9 mouse cellular contexts compared by ENCODE assay signal in genomic region chr1:127107485-127107884, GRCm38 (mm10).
DNase-seq lines count a peak whose midpoint lies in the region; ATAC-seq lines count a peak whose summit lies in the region.
"Had no signal": no experiment of that assay in that cellular context is flagged by ENCODE, and none has a peak within 500 bp of the region (broad histone marks: within the 10 kb centered on the region; RNA-seq: fewer than 3 reads in every experiment).

No protein-coding gene starts in this region.

- no peaks in the 10 kb centered on the region for H3K9me3 ChIP-seq in neural tube, embryonic 15.5 days (replicated peaks)
- no peaks in the 10 kb centered on the region for H3K9me3 ChIP-seq in intestine, embryonic 16.5 days (ENCODE audit: control insufficient read depth, low read length)
- H3K9me3 ChIP-seq in kidney, embryonic 16.5 days (ENCODE audit: low read length): no peaks in the 10 kb centered on the region
- H3K9me3 ChIP-seq: lung, embryonic 15.5 days had no signal

- H3K4me3 ChIP-seq in neural tube, embryonic 15.5 days (replicated peaks): no peak overlapping the region
- H3K4me3 ChIP-seq in intestine, embryonic 16.5 days (ENCODE audit: low read length): no peak overlapping the region
- H3K4me3 ChIP-seq in kidney, embryonic 16.5 days (ENCODE audit: low read length): no peak overlapping the region
- H3K4me3 ChIP-seq: lung, embryonic 15.5 days had no signal

- DNase-seq in kidney, postnatal 25 days: peak; percentile 6 to 34
- DNase-seq in kidney, adult 8-10 months: no peak
- peak; percentile 18 to 35 for DNase-seq in cerebellum, postnatal 25 days
- DNase-seq in layer of hippocampus, adult 18-20 months (ENCODE audit: low spot score in 2 of 2): peak; percentile 28 to 48
- no peak for DNase-seq in yolk sac, embryonic 10.5 days (ENCODE audit: low spot score)

- peaks cover 13% of the 10 kb centered on the region for H3K4me1 ChIP-seq in neural tube, embryonic 15.5 days
- no peaks in the 10 kb centered on the region for H3K4me1 ChIP-seq in intestine, embryonic 16.5 days (ENCODE audit: control insufficient read depth, insufficient read depth, low read length)
- no peaks in the 10 kb centered on the region for H3K4me1 ChIP-seq in kidney, embryonic 16.5 days (ENCODE audit: insufficient read depth, low read length)
- H3K4me1 ChIP-seq: lung, embryonic 15.5 days had no signal

- ATAC-seq in neural tube, embryonic 15.5 days (ENCODE audit: low FRiP score): peak; percentile 76
- no peak for ATAC-seq in intestine, embryonic 16.5 days
- ATAC-seq in kidney, embryonic 16.5 days (ENCODE audit: low FRiP score, low TSS enrichment): no peak

- no peak overlapping the region for H3K4me2 ChIP-seq in neural tube, embryonic 15.5 days
- no peak overlapping the region for H3K4me2 ChIP-seq in intestine, embryonic 16.5 days (ENCODE audit: low read depth, low read length)
- H3K4me2 ChIP-seq in kidney, embryonic 16.5 days (replicated peaks; ENCODE audit: low read depth, low read length): no peak overlapping the region
- H3K4me2 ChIP-seq: lung, embryonic 15.5 days had no signal

- H3K36me3 ChIP-seq in neural tube, embryonic 15.5 days: no peaks in the 10 kb centered on the region
- no peaks in the 10 kb centered on the region for H3K36me3 ChIP-seq in intestine, embryonic 16.5 days (ENCODE audit: control insufficient read depth, insufficient read depth, low read length)
- no peaks in the 10 kb centered on the region for H3K36me3 ChIP-seq in kidney, embryonic 16.5 days (ENCODE audit: insufficient read depth, low read length)
- H3K36me3 ChIP-seq: lung, embryonic 15.5 days had no signal

- H3K27me3 ChIP-seq in neural tube, embryonic 15.5 days (replicated peaks): no peaks in the 10 kb centered on the region
- H3K27me3 ChIP-seq in intestine, embryonic 16.5 days (replicated peaks; ENCODE audit: control insufficient read depth, insufficient read depth, low read length): no peaks in the 10 kb centered on the region
- H3K27me3 ChIP-seq in kidney, embryonic 16.5 days (ENCODE audit: insufficient read depth, low read length): no peaks in the 10 kb centered on the region
- H3K27me3 ChIP-seq: lung, embryonic 15.5 days had no signal

- WGBS in neural tube, embryonic 15.5 days: 36% methylated on average over 5 of the region's 5 CpGs
- 58% methylated on average over 5 of the region's 5 CpGs for WGBS in intestine, embryonic 16.5 days
- WGBS in kidney, embryonic 16.5 days: 70% methylated on average over 5 of the region's 5 CpGs

- no peak overlapping the region for H3K9ac ChIP-seq in neural tube, embryonic 15.5 days (replicated peaks)
- no peak overlapping the region for H3K9ac ChIP-seq in intestine, embryonic 16.5 days (ENCODE audit: low read depth, low read length)
- H3K9ac ChIP-seq in kidney, embryonic 16.5 days (replicated peaks; ENCODE audit: low read length): no peak overlapping the region
- H3K9ac ChIP-seq: lung, embryonic 15.5 days had no signal

- no peak overlapping the region for H3K27ac ChIP-seq in neural tube, embryonic 15.5 days (replicated peaks)
- H3K27ac ChIP-seq in intestine, embryonic 16.5 days (ENCODE audit: low read length): no peak overlapping the region
- no peak overlapping the region for H3K27ac ChIP-seq in kidney, embryonic 16.5 days (ENCODE audit: low read length)
- H3K27ac ChIP-seq: lung, embryonic 15.5 days had no signal

Comparison
In these comparisons a context has a peak if more than half of its experiments do, and no peak if none do; other contexts are left out.
1. DNase-seq: peak in kidney, postnatal 25 days (2 of 2), cerebellum, postnatal 25 days (2 of 2) and layer of hippocampus, adult 18-20 months (2 of 2); none in kidney, adult 8-10 months (0 of 2) and yolk sac, embryonic 10.5 days (single experiment).